Mouse (Mus musculus) kidney, adult 2 months (tissue): ENCODE results near the gene Abr.

ENCODE experiments used
- CTCF ChIP-seq: fragments of 200-500 bp; conservative IDR thresholded peaks from 2 replicates; pipeline ENCODE4 v1.5.1; 2011; ENCODE audit warnings: low read depth, mild to moderate bottlenecking, control low read depth, low read length, moderate library complexity, mixed read lengths; ENCODE audit not compliant: insufficient read depth, insufficient read length
- POLR2A ChIP-seq: fragments of 200-500 bp; IDR thresholded peaks from one replicate; pipeline ENCODE4 v1.6.1; 2011; ENCODE audit warnings: low read depth, low read length, control low read depth

DNA sequence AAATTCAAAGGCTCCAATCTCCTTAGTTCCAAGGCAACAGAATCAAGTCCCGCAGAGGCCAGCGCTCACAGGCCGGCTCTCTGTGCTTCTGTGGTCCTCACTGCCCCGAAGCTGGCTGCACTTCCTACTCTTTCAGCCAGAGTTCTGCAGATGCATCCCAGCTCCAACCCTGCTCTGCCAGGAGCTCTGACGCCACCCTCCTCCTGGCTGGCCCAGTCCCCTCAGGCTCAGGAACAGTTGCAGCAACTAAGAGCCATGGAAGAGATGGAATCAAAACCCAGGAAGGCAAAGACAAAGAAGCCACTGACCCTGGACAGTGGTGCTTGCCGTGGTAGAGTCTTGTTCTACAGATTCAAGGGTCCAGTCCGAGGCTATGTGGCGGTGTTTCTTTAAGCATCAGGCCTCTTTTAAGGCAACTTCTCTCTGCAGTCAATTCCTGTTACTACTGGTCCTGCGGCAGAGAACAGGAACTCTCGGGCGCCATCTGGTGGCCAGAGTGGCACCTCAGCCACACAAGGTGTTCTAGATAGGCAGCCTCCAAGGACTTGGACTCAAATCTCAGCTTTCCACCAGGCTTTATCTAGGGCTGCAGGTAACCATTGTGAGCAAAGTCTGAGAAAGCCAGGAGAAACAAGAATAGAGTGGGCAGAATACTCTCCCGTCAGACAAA, 44.4 kb downstream of the Abr start:
- TF ChIP-seq POLR2A: no peak
- peak; percentile 90 for TF ChIP-seq CTCF
